Mouse (Mus musculus): Measurements from ENCODE around the gene Rdh13. TPM values are rescaled to one million over a fixed set of nuclear protein-coding genes. Genes with fewer than 3 reads are reported as not detected.
"Not testable (repeated sequence)": the region's sequence is repeated elsewhere in the genome, so short reads cannot be mapped to it uniquely, and the experiment has no call there.

Gene Rdh13
- polyA plus RNA-seq, 1 experiment from 2014 or later = 29.2 TPM

GRCm38 (mm10) chr7:4427161-4427912 lies 18.1 kb downstream of the Rdh13 start:
- peak; percentile 88 for ATAC-seq (ENCODE audit: low FRiP score, low read depth)
- Histone ChIP-seq H3K27ac (no peak overlapping the region), H3K9me3 (peaks cover 4% of the 10 kb centered on the region; the same call in 1 of the 2 replicates), H3K4me1 (no peaks in the 10 kb centered on the region), H3K4me2 (replicated peaks) (no peak overlapping the region), H3K27me3 (no peaks in the 10 kb centered on the region), H3K4me3 (no peak overlapping the region), H3K9ac (no peak overlapping the region), H3K36me3 (peaks cover 83% of the 10 kb centered on the region)
- 76% methylated on average over 7 of the region's 7 CpGs for WGBS

GRCm38 (mm10) chr7:4420230-4420629 lies 25.2 kb downstream of the Rdh13 start:
- Histone ChIP-seq H3K9me3 (no peaks in the 10 kb centered on the region), H3K27me3 (no peaks in the 10 kb centered on the region), H3K4me2 (replicated peaks) (no peak overlapping the region), H3K4me1 (no peaks in the 10 kb centered on the region), H3K27ac (no peak overlapping the region), H3K4me3 (no peak overlapping the region), H3K36me3 (peaks cover 19% of the 10 kb centered on the region), H3K9ac (no peak overlapping the region)
- 47% methylated on average over 4 of the region's 4 CpGs for WGBS
- no peak for ATAC-seq (ENCODE audit: low FRiP score, low read depth)

GRCm38 (mm10) chr7:4419681-4420080 lies 25.8 kb downstream of the Rdh13 start:
- 78% methylated on average over 6 of the region's 6 CpGs for whole genome bisulfite sequencing
- H3K27ac ChIP-seq = no peak overlapping the region
- peaks cover 14% of the 10 kb centered on the region for H3K36me3 ChIP-seq
- no peak overlapping the region for H3K9ac ChIP-seq
- H3K27me3 ChIP-seq = no peaks in the 10 kb centered on the region
- H3K4me2 ChIP-seq (replicated peaks) = no peak overlapping the region
- H3K4me1 ChIP-seq = no peaks in the 10 kb centered on the region
- no peaks in the 10 kb centered on the region for H3K9me3 ChIP-seq
- ATAC-seq (ENCODE audit: low FRiP score, low read depth) = no peak
- H3K4me3 ChIP-seq = no peak overlapping the region

- not testable (repeated sequence) for ATAC-seq (ENCODE audit: low FRiP score, low read depth); H3K9me3 ChIP-seq; H3K36me3 ChIP-seq; H3K4me3 ChIP-seq; H3K9ac ChIP-seq; H3K4me2 ChIP-seq (replicated peaks); H3K4me1 ChIP-seq; H3K27me3 ChIP-seq; H3K27ac ChIP-seq
- WGBS = 96% methylated on average over 15 of the region's 15 CpGs
Observed at GRCm38 (mm10) chr7:4412406-4412805, 33.0 kb downstream of the Rdh13 start.

- Histone ChIP-seq H3K27ac (no peak within 1 kb of the TSS), H3K4me1 (no peaks in the 10 kb centered on the region), H3K9me3 (no peaks in the 10 kb centered on the region), H3K4me3 (no peak within 1 kb of the TSS), H3K36me3 (no peaks in the 10 kb centered on the region), H3K9ac (no peak within 1 kb of the TSS), H3K4me2 (replicated peaks) (no peak within 1 kb of the TSS), H3K27me3 (no peaks in the 10 kb centered on the region)
- ATAC-seq (ENCODE audit: low FRiP score, low read depth) = no peak
- WGBS = 80% methylated on average over 1 of the region's 1 CpGs
Observed at GRCm38 (mm10) chr7:4397730-4398129, 47.7 kb downstream of the Rdh13 start, which contains the start of gene Gp6. Gene Gp6, minus strand, starts transcription at chr7:4397744.

Small RNA genes lying within 50 kb of the gene (microRNA-seq; reads per million reads assigned to microRNA genes)
- gene Gm24605 = not detected
- not detected for gene Gm24752
- gene Gm25349 = not detected

Other genes with a start within 250 kb of the Rdh13 start
- 0.06 and 0.09 TPM in 2 replicates for gene Lilra5, start 207.9 kb downstream of the Rdh13 start, polyA plus RNA-seq (2015; fragmentation: Nextera tagmentation; extraction: Ambion mirVana)
- not detected in 2 replicates for gene Ncr1, start 107.9 kb downstream of the Rdh13 start, polyA plus RNA-seq (2015; fragmentation: Nextera tagmentation; extraction: Ambion mirVana)
- 0.09 and 0.33 TPM in 2 replicates for gene Gp6, start 47.9 kb downstream of the Rdh13 start, polyA plus RNA-seq (2015; fragmentation: Nextera tagmentation; extraction: Ambion mirVana)
- 5.9 and 6.3 TPM in 2 replicates for gene Eps8l1, start 15.0 kb upstream of the Rdh13 start, polyA plus RNA-seq (2015; fragmentation: Nextera tagmentation; extraction: Ambion mirVana)
- gene Ppp1r12c, start 56.0 kb upstream of the Rdh13 start, polyA plus RNA-seq (2015; fragmentation: Nextera tagmentation; extraction: Ambion mirVana) = 43.8 and 50.2 TPM in 2 replicates
- 298 and 309 TPM in 2 replicates for gene Tnnt1, start 70.7 kb upstream of the Rdh13 start, polyA plus RNA-seq (2015; fragmentation: Nextera tagmentation; extraction: Ambion mirVana)
- 4.9 and 5.5 TPM in 2 replicates for gene Tnni3, start 78.6 kb upstream of the Rdh13 start, polyA plus RNA-seq (2015; fragmentation: Nextera tagmentation; extraction: Ambion mirVana)
- 3.0 and 3.3 TPM in 2 replicates for gene Dnaaf3, start 86.8 kb upstream of the Rdh13 start, polyA plus RNA-seq (2015; fragmentation: Nextera tagmentation; extraction: Ambion mirVana)
- 5.5 and 6.0 TPM in 2 replicates for gene Syt5, start 101.9 kb upstream of the Rdh13 start, polyA plus RNA-seq (2015; fragmentation: Nextera tagmentation; extraction: Ambion mirVana)
- gene Ptprh, start 158.4 kb upstream of the Rdh13 start, polyA plus RNA-seq (2015; fragmentation: Nextera tagmentation; extraction: Ambion mirVana) = not detected in 2 replicates
- 1.2 and 1.3 TPM in 2 replicates for gene Tmem86b, start 185.8 kb upstream of the Rdh13 start, polyA plus RNA-seq (2015; fragmentation: Nextera tagmentation; extraction: Ambion mirVana)
- gene Ppp6r1, start 213.4 kb upstream of the Rdh13 start, polyA plus RNA-seq (2015; fragmentation: Nextera tagmentation; extraction: Ambion mirVana) = 9.0 and 9.9 TPM in 2 replicates
- gene Hspbp1, start 239.4 kb upstream of the Rdh13 start, polyA plus RNA-seq (2015; fragmentation: Nextera tagmentation; extraction: Ambion mirVana) = 93.6 and 95.4 TPM in 2 replicates
- 2.2 and 2.3 TPM in 2 replicates for gene Brsk1, start 245.0 kb upstream of the Rdh13 start, polyA plus RNA-seq (2015; fragmentation: Nextera tagmentation; extraction: Ambion mirVana)